Mouse (Mus musculus) C2C12 (cell line): ENCODE data around the gene 2010300C02Rik.

Source experiments
- CEBPB ChIP-seq: IDR thresholded peaks from one replicate; pipeline ENCODE4 v1.6.1; 2011; ENCODE audit warnings: low read depth, mild to moderate bottlenecking, control low read depth, moderate library complexity
- CTCF ChIP-seq: IDR thresholded peaks from one replicate; pipeline ENCODE4 v1.5.1; 2011; ENCODE audit not compliant: control insufficient read depth, insufficient read depth, insufficient read length
- FOSL1 ChIP-seq: IDR thresholded peaks from one replicate; pipeline ENCODE4 v1.8.0; 2011; ENCODE audit warnings: mild to moderate bottlenecking, low read length; ENCODE audit not compliant: poor library complexity, insufficient read depth, severe bottlenecking
- MAX ChIP-seq: IDR thresholded peaks from one replicate; pipeline ENCODE4 v1.6.1; 2011; ENCODE audit warnings: mild to moderate bottlenecking, control low read depth
- MYOD1 ChIP-seq: IDR thresholded peaks from one replicate; pipeline ENCODE4 v1.6.1; 2011; ENCODE audit warnings: low read depth; ENCODE audit not compliant: control insufficient read depth, insufficient read length
- USF1 ChIP-seq: IDR thresholded peaks from one replicate; pipeline ENCODE4 v1.6.1; 2011; ENCODE audit warnings: low read depth, mild to moderate bottlenecking, control low read depth, moderate library complexity

GRCm38 (mm10) chr1:37600640-37601175 lies 119.2 kb downstream of the 2010300C02Rik start:
- no peak for TF ChIP-seq CTCF
- no peak for TF ChIP-seq MYOD1
- no peak for TF ChIP-seq MAX
- no peak for TF ChIP-seq CEBPB
- no peak for TF ChIP-seq USF1
- no peak for TF ChIP-seq FOSL1
